Mouse (Mus musculus) layer of hippocampus, adult 2 months (tissue): Measurements from ENCODE around the gene Agbl4. TPM values are rescaled to one million over a fixed set of nuclear protein-coding genes. Genes with fewer than 3 reads are reported as not detected.

Experiments
- DNase-seq, 2 experiments: peaks; one replicate each; pipeline ENCODE4 v3.0.0; 2022; ENCODE audit warnings: low spot score in 2 of 2
- H3K27ac ChIP-seq: fragments of 200-600 bp; 2 replicates; pipeline ENCODE4 v1.8.1; 2022
- H3K4me3 ChIP-seq: fragments of 200-600 bp; 2 replicates; pipeline ENCODE4 v1.8.1; 2022; ENCODE audit warnings: mild to moderate bottlenecking
- CTCF ChIP-seq: fragments of 200-600 bp; conservative IDR thresholded peaks from 2 replicates; pipeline ENCODE4 v1.8.1; 2022; ENCODE audit warnings: antibody characterized with exemption, mild to moderate bottlenecking, moderate library complexity
- total RNA-seq, 2 experiments: library from RNA; stranded (reverse); gene quantifications; 2 replicates each; pipeline ENCODE4 v1.2.3; 2021

Agbl4 gene
- total RNA-seq, 2 experiments from 2014 or later = 13.5 to 15.7 TPM

DNA sequence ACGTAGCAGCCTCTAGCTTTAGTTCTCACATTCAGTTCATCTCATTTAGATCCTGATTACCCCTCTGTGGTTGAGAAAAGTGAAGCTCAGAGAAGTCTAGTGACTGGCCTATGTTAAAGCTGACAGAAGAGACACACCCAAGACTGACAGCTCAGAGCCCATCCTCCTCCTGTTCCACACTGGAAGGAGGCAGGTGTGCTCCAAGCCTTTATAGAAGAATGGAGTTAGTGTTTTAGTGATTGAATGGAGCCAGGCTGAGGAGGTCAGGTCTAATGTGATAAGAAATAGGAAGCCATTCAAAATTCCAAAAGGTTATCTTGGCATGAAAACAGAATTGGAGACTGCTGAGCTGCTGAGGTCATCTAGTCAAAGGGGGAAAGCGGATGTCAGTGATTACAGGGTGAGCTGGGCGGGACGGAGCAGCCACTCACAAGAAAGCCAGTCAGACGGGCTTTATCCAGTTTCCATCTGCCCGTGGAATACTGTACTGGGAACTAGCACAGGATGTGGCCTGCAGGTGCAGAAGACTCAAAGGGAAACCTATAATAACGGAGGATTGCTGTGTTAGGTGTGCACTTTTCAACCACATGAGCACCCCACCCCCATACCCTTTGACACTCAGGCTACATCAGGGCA is 1053.9 kb downstream of the Agbl4 start:
- Histone ChIP-seq H3K27ac (no peak overlapping the region), H3K4me3 (no peak overlapping the region)
- TF ChIP-seq CTCF = no peak
- DNase-seq = no peak

- Histone ChIP-seq H3K27ac (no peak overlapping the region), H3K4me3 (no peak overlapping the region)
- no peak for TF ChIP-seq CTCF
- DNase-seq = no peak
These were observed 1054.7 kb downstream of the Agbl4 start for GRCm38 (mm10) chr4:111452192-111452591.

DNA sequence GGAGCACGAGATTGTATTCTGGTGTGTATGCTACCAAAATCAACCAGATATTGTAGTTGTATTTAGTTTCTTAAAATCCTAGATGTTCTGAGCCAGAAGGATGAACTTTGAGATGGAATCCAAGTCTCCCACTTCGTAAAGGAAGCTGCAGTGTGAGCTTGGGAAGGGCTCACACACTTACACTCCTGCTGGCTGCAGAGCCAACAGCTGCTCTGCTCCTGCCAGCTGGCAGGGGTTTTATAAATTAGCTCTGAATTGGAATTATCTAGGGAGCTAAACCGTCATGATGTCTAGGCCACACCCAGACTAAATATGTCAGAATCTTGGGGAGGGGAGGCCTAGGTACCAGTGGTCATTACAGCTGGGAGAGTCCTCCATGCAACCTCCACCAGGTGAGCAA is 1055.8 kb downstream of the Agbl4 start:
- TF ChIP-seq CTCF = no peak
- Histone ChIP-seq H3K4me3 (no peak overlapping the region), H3K27ac (no peak overlapping the region)
- DNase-seq = no peak

- H3K27ac ChIP-seq = no peak overlapping the region
- H3K4me3 ChIP-seq = no peak overlapping the region
- DNase-seq = no peak
- TF ChIP-seq CTCF = no peak
These were observed 1058.2 kb downstream of the Agbl4 start for GRCm38 (mm10) chr4:111455621-111456020.

DNA sequence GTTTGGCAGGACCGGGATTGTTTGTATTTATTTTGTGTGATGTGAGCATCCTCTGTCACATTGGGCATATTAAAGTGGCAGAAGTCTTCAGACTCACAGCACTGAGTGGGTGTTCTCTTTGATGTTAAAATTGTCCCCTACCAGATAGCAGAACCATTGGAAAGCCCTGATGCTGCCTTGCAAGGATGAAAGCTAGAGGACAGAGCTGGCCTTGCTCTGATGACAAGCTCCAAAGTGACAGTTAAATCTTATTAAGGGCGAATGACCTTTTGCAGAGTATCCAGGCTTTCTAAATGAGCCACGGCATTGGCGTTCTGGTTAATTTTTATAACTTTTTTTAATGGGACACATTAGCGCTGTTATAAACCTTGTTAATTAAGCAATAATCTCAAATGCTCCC is 1060.1 kb downstream of the Agbl4 start:
- Histone ChIP-seq H3K4me3 (no peak overlapping the region), H3K27ac (no peak overlapping the region)
- no peak for DNase-seq
- TF ChIP-seq CTCF = no peak

GRCm38 (mm10) chr4:111467293-111467773 is 1069.9 kb downstream of the Agbl4 start:
- Histone ChIP-seq H3K27ac (no peak overlapping the region), H3K4me3 (no peak overlapping the region)
- no peak for TF ChIP-seq CTCF
- DNase-seq = no peak

DNA sequence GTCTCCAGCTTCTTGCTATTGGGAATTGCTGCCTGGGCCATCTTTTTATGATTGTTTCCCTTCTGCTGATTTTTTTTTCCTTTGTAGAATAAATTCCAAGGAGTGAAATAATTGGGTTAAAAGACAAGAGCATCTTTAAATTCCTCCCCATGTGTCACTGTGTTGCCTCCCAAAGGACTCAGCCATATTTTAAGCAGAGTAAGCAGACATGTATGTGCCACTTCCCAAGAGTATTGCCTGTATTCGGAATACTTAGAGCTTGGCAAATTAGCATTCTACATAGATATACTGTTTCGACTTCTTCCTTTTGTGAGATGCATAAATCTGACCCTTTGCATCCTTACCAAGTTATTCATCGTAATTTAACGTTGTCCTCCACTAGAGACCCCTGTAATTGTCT is 1070.3 kb downstream of the Agbl4 start:
- no peak for DNase-seq
- TF ChIP-seq CTCF = no peak
- H3K4me3 ChIP-seq = no peak overlapping the region
- no peak overlapping the region for H3K27ac ChIP-seq

DNA sequence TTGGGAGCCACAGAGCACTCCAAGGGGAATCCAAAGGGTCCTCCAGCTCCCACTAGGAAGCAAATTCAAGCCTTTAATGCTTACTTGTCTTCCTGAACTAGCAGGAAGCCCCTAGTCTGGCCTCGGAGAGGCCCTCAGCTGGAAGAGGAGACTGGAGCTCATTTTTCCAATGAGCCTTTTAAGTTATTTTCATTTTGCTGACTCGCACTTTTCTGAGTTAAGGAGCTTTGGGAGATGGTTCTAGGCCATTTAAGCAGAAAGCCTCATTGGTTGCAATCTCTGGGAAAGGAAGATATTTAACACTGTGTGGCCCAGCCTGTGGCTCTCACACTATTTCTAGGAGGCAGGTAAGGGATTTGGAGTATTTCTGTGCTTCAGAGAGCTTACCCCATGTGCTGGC is 1072.4 kb downstream of the Agbl4 start:
- Histone ChIP-seq H3K4me3 (no peak overlapping the region), H3K27ac (no peak overlapping the region)
- no peak for TF ChIP-seq CTCF
- DNase-seq = no peak

DNA sequence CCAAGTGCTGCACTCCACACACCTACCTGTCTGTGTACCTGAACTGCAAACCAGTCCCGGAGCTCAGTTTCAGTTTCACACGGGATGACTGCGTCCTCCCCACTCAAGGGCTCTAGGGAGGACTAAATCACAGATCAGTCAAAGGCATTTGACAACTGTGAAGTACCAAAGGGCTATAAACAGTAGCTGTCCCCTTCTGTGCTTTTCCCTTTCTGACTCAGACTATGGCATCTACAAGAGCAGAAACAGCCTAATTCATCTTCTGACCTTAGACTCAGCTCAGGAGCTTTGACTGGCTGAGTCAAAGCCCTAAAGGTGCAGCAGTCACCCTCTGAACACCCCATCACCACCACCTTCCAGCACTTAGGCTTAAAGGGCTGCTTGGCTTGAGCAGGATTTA is 1074.3 kb downstream of the Agbl4 start:
- TF ChIP-seq CTCF = no peak
- H3K4me3 ChIP-seq = no peak overlapping the region
- DNase-seq = no peak
- H3K27ac ChIP-seq = no peak overlapping the region

DNA sequence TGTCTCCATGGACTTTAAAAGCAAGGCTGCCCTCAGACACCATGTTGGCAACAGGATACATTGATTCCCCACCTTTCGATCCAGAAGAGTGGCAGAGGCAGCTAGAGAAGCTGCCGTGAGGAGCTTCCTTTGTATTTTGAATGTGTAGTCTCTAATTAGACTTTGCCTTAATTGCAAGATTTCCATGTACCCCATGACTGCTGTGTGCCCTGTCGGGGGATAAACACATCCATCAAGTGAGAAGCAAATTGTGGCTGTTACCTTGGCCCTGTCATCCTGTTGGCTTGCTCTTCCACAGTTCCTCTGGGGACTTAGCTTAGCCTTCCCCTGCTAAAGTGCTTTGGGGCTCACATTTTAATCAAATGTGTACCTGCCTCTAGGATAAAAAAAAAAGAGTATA is 1075.0 kb downstream of the Agbl4 start:
- no peak for TF ChIP-seq CTCF
- no peak for DNase-seq
- H3K4me3 ChIP-seq = no peak overlapping the region
- H3K27ac ChIP-seq = no peak overlapping the region

DNA sequence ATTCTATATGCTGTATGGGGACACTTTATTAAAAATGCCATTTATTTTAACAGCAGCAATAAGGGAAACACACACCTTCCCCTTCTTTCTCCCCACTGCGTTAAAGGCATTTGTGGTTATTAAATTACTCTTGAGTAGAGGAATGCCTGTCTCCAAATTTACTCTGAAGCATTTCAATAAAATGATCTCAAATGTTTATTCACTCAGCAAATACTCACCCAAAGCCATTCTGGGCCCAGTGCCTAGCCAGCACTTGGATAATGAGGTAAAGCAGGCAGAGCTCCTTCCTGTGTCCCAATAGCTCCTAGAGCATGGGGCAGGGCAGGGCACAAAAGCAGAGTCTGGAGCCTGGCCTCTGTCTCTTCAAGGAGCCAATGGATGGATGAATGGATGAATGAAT is 1075.6 kb downstream of the Agbl4 start:
- no peak for TF ChIP-seq CTCF
- H3K27ac ChIP-seq = no peak overlapping the region
- no peak overlapping the region for H3K4me3 ChIP-seq
- DNase-seq = no peak

GRCm38 (mm10) chr4:111475374-111475971 is 1078.0 kb downstream of the Agbl4 start:
- Histone ChIP-seq H3K4me3 (no peak overlapping the region), H3K27ac (no peak overlapping the region)
- DNase-seq = no peak
- no peak for TF ChIP-seq CTCF

GRCm38 (mm10) chr4:111477507-111477906 is 1080.0 kb downstream of the Agbl4 start:
- Histone ChIP-seq H3K4me3 (no peak overlapping the region), H3K27ac (no peak overlapping the region)
- no peak; the same call in 1 of the 2 replicates for TF ChIP-seq CTCF
- DNase-seq = no peak

DNA sequence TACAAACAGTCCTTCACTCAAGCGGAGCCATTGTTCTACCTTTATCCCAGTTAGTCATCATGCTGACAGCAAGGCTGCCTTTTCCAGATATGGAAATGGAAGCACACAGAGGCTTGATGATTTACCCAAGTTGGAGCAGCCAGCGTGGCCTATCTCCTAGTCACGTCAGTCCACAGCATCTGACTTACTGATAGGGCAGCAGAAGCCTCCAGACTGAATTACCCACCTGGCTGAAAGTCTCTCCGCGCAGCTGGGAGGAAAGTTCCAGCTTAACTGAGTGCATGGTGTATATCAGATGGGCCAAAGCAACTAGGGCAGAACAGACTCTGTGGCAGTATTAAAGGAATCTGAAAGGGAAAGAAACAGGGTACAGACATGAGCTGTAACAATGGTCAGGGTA is 1086.0 kb downstream of the Agbl4 start:
- DNase-seq = no peak
- TF ChIP-seq CTCF = no peak

More for the DNA sequence above, 1086.0 kb downstream of the Agbl4 start:
- Histone ChIP-seq H3K4me3 (no peak overlapping the region), H3K27ac (no peak overlapping the region)
